10 mouse cellular contexts compared by ENCODE assay signal in genomic region chr8:84935489-84935888, GRCm38 (mm10). TPM values are rescaled to one million over a fixed set of nuclear protein-coding genes. Genes with fewer than 3 reads are reported as not detected.
DNase-seq lines count a peak whose midpoint lies in the region; ATAC-seq and TF ChIP-seq lines count a peak whose summit lies in the region.
"Had no signal": no experiment of that assay in that cellular context is flagged by ENCODE, and none has a peak within 500 bp of the region (broad histone marks: within the 10 kb centered on the region; RNA-seq: fewer than 3 reads in every experiment).

No protein-coding gene starts in this region.

- no peak for TF ChIP-seq CTCF in hindbrain, postnatal 0 days (IDR thresholded peaks at IDR 0.05; ENCODE audit: low read depth)

- peak overlapping the region; percentile 31; the same call in 1 of the 2 replicates for H3K4me3 ChIP-seq in embryonic facial prominence, embryonic 10.5 days
- H3K4me3 ChIP-seq in hindbrain, postnatal 0 days (ENCODE audit: low read length), result peak overlapping the region; percentile 84
- H3K4me3 ChIP-seq in neural tube, embryonic 12.5 days, result peak overlapping the region; percentile 69

- H3K9ac ChIP-seq in hindbrain, postnatal 0 days (replicated peaks; ENCODE audit: low read length), result peak overlapping the region; percentile 95
- peak overlapping the region; percentile 38; the same call in 1 of the 2 replicates for H3K9ac ChIP-seq in neural tube, embryonic 12.5 days

- DNase-seq in embryo, embryonic 11 days, result peak; percentile 49
- DNase-seq in embryo, embryonic 9.5 days (ENCODE audit: extremely low spot score), result no peak
- DNase-seq in embryonic facial prominence, embryonic 10.5 days (ENCODE audit: low spot score), result peak; percentile 30
- DNase-seq in hindbrain, postnatal 0 days (ENCODE audit: low spot score), result peak; percentile 48
- DNase-seq in adrenal gland, adult (ENCODE audit: inconsistent age in 2 of 2, low spot score in 1 of 2), result no peak
- no peak for DNase-seq in right cerebral cortex, postnatal 25 days
- DNase-seq in liver, result no peak

- H3K36me3 ChIP-seq in embryonic facial prominence, embryonic 10.5 days (replicated peaks), result no peaks in the 10 kb centered on the region
- H3K36me3 ChIP-seq in hindbrain, postnatal 0 days (ENCODE audit: insufficient read depth, low read length), result 0 out of 2 replicates have a peak, but pooled peaks cover under 1% of the 10 kb centered on the region
- H3K36me3 ChIP-seq in neural tube, embryonic 12.5 days, result peaks cover 4% of the 10 kb centered on the region

- WGBS in embryonic facial prominence, embryonic 10.5 days, result 5% methylated on average over 14 of the region's 14 CpGs
- WGBS in hindbrain, postnatal 0 days, result 4% methylated on average over 14 of the region's 14 CpGs
- 6% methylated on average over 14 of the region's 14 CpGs for WGBS in neural tube, embryonic 12.5 days

- no peak; the same call in 1 of the 2 replicates for ATAC-seq in hindbrain, postnatal 0 days
- ATAC-seq in neural tube, embryonic 12.5 days (ENCODE audit: low FRiP score, low read depth), result peak; percentile 10; the same call in 1 of the 2 replicates

- H3K27ac ChIP-seq in embryonic facial prominence, embryonic 10.5 days (replicated peaks), result no peak overlapping the region
- H3K27ac ChIP-seq in hindbrain, postnatal 0 days, result peak overlapping the region; percentile 95
- no peak overlapping the region for H3K27ac ChIP-seq in neural tube, embryonic 12.5 days

- H3K27me3 ChIP-seq in embryonic facial prominence, embryonic 10.5 days (replicated peaks; ENCODE audit: low read depth, poor library complexity, severe bottlenecking), result peaks cover 87% of the 10 kb centered on the region
- H3K27me3 ChIP-seq in hindbrain, postnatal 0 days (ENCODE audit: insufficient read depth, low read length), result no peaks in the 10 kb centered on the region
- H3K27me3 ChIP-seq in neural tube, embryonic 12.5 days (replicated peaks), result peaks cover 53% of the 10 kb centered on the region

- H3K4me1 ChIP-seq in embryonic facial prominence, embryonic 10.5 days, result peaks cover 31% of the 10 kb centered on the region
- H3K4me1 ChIP-seq in hindbrain, postnatal 0 days (ENCODE audit: insufficient read depth, low read length), result peaks cover 22% of the 10 kb centered on the region
- H3K4me1 ChIP-seq in neural tube, embryonic 12.5 days, result peaks cover 33% of the 10 kb centered on the region

- H3K9me3 ChIP-seq in embryonic facial prominence, embryonic 10.5 days, result no peaks in the 10 kb centered on the region
- H3K9me3 ChIP-seq in hindbrain, postnatal 0 days (ENCODE audit: low read length), result no peaks in the 10 kb centered on the region
- H3K9me3 ChIP-seq in neural tube, embryonic 12.5 days, result no peaks in the 10 kb centered on the region

- H3K4me2 ChIP-seq in hindbrain, postnatal 0 days (ENCODE audit: low read depth, low read length), result peak overlapping the region; percentile 71
- H3K4me2 ChIP-seq in neural tube, embryonic 12.5 days (replicated peaks), result peak overlapping the region; percentile 80

RNA-seq across cellular contexts. Expression of gene Mast1, which starts 1.7 kb away (rescaled TPM):
- 2.3 and 3.4 TPM in 2 replicates for polyA plus RNA-seq in embryonic facial prominence, embryonic 10.5 days (2016; fragmentation: Nextera tagmentation; extraction: Ambion mirVana)
- 70.9 and 83.0 TPM in 2 replicates for total RNA-seq in hindbrain, postnatal 0 days (2014; rRNA removed)
- polyA plus RNA-seq in hindbrain, postnatal 0 days (2015; fragmentation: Nextera tagmentation; extraction: Ambion mirVana), result 61.9 and 69.5 TPM in 2 replicates
- polyA plus RNA-seq in neural tube, embryonic 12.5 days (2016; fragmentation: Nextera tagmentation; extraction: Ambion mirVana), result 43.0 and 44.9 TPM in 2 replicates

RNA-seq across cellular contexts. Expression of gene Rtbdn, which starts 11.3 kb away (rescaled TPM):
- polyA plus RNA-seq in embryonic facial prominence, embryonic 10.5 days (2016; fragmentation: Nextera tagmentation; extraction: Ambion mirVana), result 0.36 and 0.91 TPM in 2 replicates
- 5.8 and 11.6 TPM in 2 replicates for total RNA-seq in hindbrain, postnatal 0 days (2014; rRNA removed)
- 3.5 and 4.1 TPM in 2 replicates for polyA plus RNA-seq in hindbrain, postnatal 0 days (2015; fragmentation: Nextera tagmentation; extraction: Ambion mirVana)
- 0.93 and 1.1 TPM in 2 replicates for polyA plus RNA-seq in neural tube, embryonic 12.5 days (2016; fragmentation: Nextera tagmentation; extraction: Ambion mirVana)
- total RNA-seq: hematopoietic stem cell, adult 5-6 weeks had no signal

RNA-seq across cellular contexts. Expression of gene Dnase2a, which starts 27.1 kb away (rescaled TPM):
- 6.1 and 10.1 TPM in 2 replicates for polyA plus RNA-seq in embryonic facial prominence, embryonic 10.5 days (2016; fragmentation: Nextera tagmentation; extraction: Ambion mirVana)
- total RNA-seq in hindbrain, postnatal 0 days (2014; rRNA removed), result 15.0 and 24.5 TPM in 2 replicates
- polyA plus RNA-seq in hindbrain, postnatal 0 days (2015; fragmentation: Nextera tagmentation; extraction: Ambion mirVana), result 8.6 and 8.8 TPM in 2 replicates
- 5.2 and 6.5 TPM in 2 replicates for polyA plus RNA-seq in neural tube, embryonic 12.5 days (2016; fragmentation: Nextera tagmentation; extraction: Ambion mirVana)

RNA-seq across cellular contexts. Expression of gene Gm49661, which starts 33.7 kb away (rescaled TPM):
- not detected in 2 replicates for polyA plus RNA-seq in embryonic facial prominence, embryonic 10.5 days (2016; fragmentation: Nextera tagmentation; extraction: Ambion mirVana)
- not detected in 2 replicates for total RNA-seq in hindbrain, postnatal 0 days (2014; rRNA removed)
- polyA plus RNA-seq in hindbrain, postnatal 0 days (2015; fragmentation: Nextera tagmentation; extraction: Ambion mirVana), result not detected in 2 replicates
- polyA plus RNA-seq in neural tube, embryonic 12.5 days (2016; fragmentation: Nextera tagmentation; extraction: Ambion mirVana), result not detected in 2 replicates
- total RNA-seq: hematopoietic stem cell, adult 5-6 weeks; left cerebral cortex, postnatal 4 days had no signal

RNA-seq across cellular contexts. Expression of gene Klf1, which starts 33.8 kb away (rescaled TPM):
- polyA plus RNA-seq in embryonic facial prominence, embryonic 10.5 days (2016; fragmentation: Nextera tagmentation; extraction: Ambion mirVana), result 14.5 and 15.6 TPM in 2 replicates
- total RNA-seq in hindbrain, postnatal 0 days (2014; rRNA removed), result 1.2 TPM in 1 of 2 replicates, not detected in the other
- polyA plus RNA-seq in hindbrain, postnatal 0 days (2015; fragmentation: Nextera tagmentation; extraction: Ambion mirVana), result 0.34 and 0.98 TPM in 2 replicates
- 3.4 and 4.0 TPM in 2 replicates for polyA plus RNA-seq in neural tube, embryonic 12.5 days (2016; fragmentation: Nextera tagmentation; extraction: Ambion mirVana)

Comparison
In these comparisons a context has a peak if more than half of its experiments do, and no peak if none do; other contexts are left out.
1. DNase-seq: peak in embryo, embryonic 11 days (single experiment), embryonic facial prominence, embryonic 10.5 days (single experiment) and hindbrain, postnatal 0 days (single experiment); none in embryo, embryonic 9.5 days (single experiment), adrenal gland, adult (0 of 2), right cerebral cortex, postnatal 25 days (single experiment) and liver (single experiment).
2. H3K4me3 ChIP-seq: peak in every context shown above with its lines; median percentile 84 in hindbrain, postnatal 0 days; 69 in neural tube, embryonic 12.5 days; 31 in embryonic facial prominence, embryonic 10.5 days.